Mouse (Mus musculus) midbrain, embryonic 10.5 days (tissue): ENCODE results near the gene Alkbh5. TPM values are rescaled to one million over a fixed set of nuclear protein-coding genes. Genes with fewer than 3 reads are reported as not detected.
"Not testable (repeated sequence)": the region's sequence is repeated elsewhere in the genome, so short reads cannot be mapped to it uniquely, and the experiment has no call there.

Experiments used
- DNase-seq: peaks from one replicate; pipeline ENCODE4 v3.0.0-alpha.2; 2017; ENCODE audit warnings: low spot score
- H3K27ac ChIP-seq: fragments of 300-500 bp; sonication (generic); replicated peaks from 2 replicates; pipeline ENCODE4 v1.5.1; 2016; ENCODE audit warnings: mild to moderate bottlenecking
- H3K27me3 ChIP-seq: fragments of 300-500 bp; sonication (generic); 2 replicates; pipeline ENCODE4 v1.6.1; 2016; ENCODE audit warnings: low read depth, mild to moderate bottlenecking; ENCODE audit not compliant: poor library complexity, severe bottlenecking
- H3K36me3 ChIP-seq: fragments of 300-500 bp; sonication (generic); 2 replicates; pipeline ENCODE4 v1.6.1; 2016; ENCODE audit warnings: mild to moderate bottlenecking, moderate library complexity
- H3K4me1 ChIP-seq: fragments of 300-500 bp; sonication (generic); 2 replicates; pipeline ENCODE4 v1.6.1; 2016
- H3K4me3 ChIP-seq: fragments of 300-500 bp; sonication (generic); 2 replicates; pipeline ENCODE4 v1.5.1; 2016; ENCODE audit warnings: mild to moderate bottlenecking, moderate library complexity
- H3K9me3 ChIP-seq: fragments of 300-500 bp; sonication (generic); replicated peaks from 2 replicates; pipeline ENCODE4 v1.6.1; 2016; ENCODE audit warnings: mild to moderate bottlenecking
- WGBS: fragments of 180-500 bp; shearing (Covaris S2); methylation state at CpG from one replicate; pipeline ENCODE4 v1.1.7; 2016; 5-methylcytosine and 5-hydroxymethylcytosine counted together
- polyA plus RNA-seq: library from polyadenylated mRNA; unstranded; fragments of >200 nt; fragmentation: Nextera tagmentation; extraction: Ambion mirVana; gene quantifications from 2 replicates; pipeline ENCODE4 v1.2.1, GENCODE M21; 2016

The Alkbh5 gene
- polyA plus RNA-seq, 1 experiment from 2014 or later: 34.4 TPM

DNA sequence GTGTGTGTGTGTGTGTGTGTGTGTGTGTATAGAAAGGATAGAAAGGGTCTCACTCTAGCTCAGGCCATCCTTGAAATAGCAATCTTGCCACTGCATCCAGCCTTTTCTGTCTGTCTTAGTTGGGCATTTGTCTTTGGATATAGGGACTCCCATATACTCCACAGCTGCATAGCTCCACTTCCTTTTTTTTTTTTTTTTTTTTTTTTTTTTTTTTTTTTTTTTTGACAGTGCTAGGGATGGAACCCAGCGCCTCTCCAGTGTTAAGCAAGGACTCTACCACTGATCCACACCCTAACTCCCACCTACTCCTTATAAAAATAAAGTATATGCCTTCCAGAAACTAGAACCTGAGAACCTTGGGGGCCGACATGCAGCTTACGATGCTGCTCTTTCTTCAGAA lies 21.5 kb downstream of the Alkbh5 start:
- 90% methylated on average over 3 of the region's 3 CpGs for WGBS
- Histone ChIP-seq H3K36me3 (peaks cover 67% of the 10 kb centered on the region), H3K27ac (no peak overlapping the region)

DNA sequence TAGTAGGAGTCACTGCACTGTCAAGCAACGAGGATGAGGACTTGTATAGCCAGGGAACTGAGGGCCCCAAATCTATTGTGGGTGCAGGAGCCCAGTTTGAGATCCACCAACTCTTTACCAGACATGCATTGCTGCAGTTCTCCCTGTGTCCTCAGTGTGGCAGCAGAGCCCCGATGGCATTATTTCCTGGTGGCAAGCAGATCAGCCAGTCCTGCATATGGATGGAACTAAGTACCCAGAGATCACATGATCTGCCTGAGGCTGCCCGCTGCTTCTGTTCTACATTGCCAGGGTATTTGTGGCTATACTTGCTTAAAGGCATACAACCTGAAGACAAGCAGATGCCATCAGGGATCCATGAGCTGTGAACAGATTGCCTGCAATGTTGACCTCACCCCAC lies 23.2 kb downstream of the Alkbh5 start:
- 16% methylated on average over 3 of the region's 3 CpGs for WGBS
- H3K9me3 ChIP-seq: no peaks in the 10 kb centered on the region
- no peaks in the 10 kb centered on the region for H3K27me3 ChIP-seq
- H3K36me3 ChIP-seq: peaks cover 51% of the 10 kb centered on the region
- no peak overlapping the region for H3K4me3 ChIP-seq
- H3K27ac ChIP-seq: no peak overlapping the region
- peak; percentile 68 for DNase-seq
- no peaks in the 10 kb centered on the region for H3K4me1 ChIP-seq

More for the DNA sequence above, 21.5 kb downstream of the Alkbh5 start:
- Histone ChIP-seq H3K4me1 (no peaks in the 10 kb centered on the region), H3K9me3 (no peaks in the 10 kb centered on the region), H3K4me3 (no peak overlapping the region), H3K27me3 (no peaks in the 10 kb centered on the region)
- DNase-seq: no peak

DNA sequence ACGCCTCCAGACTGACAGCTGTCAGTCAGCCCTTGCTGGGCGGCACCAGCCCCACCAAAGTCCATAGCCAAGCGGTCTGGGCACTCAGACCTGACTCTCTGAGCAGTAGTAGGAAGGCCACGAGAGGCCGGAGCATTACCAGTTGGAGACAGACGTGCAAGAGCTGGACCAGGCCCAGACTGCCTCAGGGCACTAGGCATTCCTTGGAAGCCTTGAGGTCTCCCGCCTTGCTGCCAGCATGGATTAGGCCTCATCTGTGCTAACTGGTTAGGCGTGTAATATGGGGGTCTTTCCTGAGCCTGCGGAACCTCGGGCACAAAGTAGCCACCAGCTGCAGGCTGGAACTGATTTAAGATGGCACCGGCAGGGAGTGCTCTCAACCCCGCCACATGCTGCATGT lies 37.8 kb downstream of the Alkbh5 start:
- not testable (repeated sequence) for H3K9me3 ChIP-seq, H3K27me3 ChIP-seq, H3K4me3 ChIP-seq, DNase-seq, H3K27ac ChIP-seq, H3K36me3 ChIP-seq, H3K4me1 ChIP-seq
- 82% methylated on average over 12 of the region's 12 CpGs for WGBS

Other genes with a start within 250 kb of the Alkbh5 start
- 17.6 and 26.2 TPM in 2 replicates for gene Tom1l2, start 183.5 kb upstream of the Alkbh5 start, polyA plus RNA-seq
- 1.7 and 1.8 TPM in 2 replicates for gene Drc3, start 183.1 kb upstream of the Alkbh5 start, polyA plus RNA-seq
- 31.7 and 32.5 TPM in 2 replicates for gene Gid4, start 119.2 kb upstream of the Alkbh5 start, polyA plus RNA-seq
- 51.8 and 52.1 TPM in 2 replicates for gene Atpaf2, start 117.9 kb upstream of the Alkbh5 start, polyA plus RNA-seq
- 129 and 131 TPM in 2 replicates for gene Drg2, start 81.8 kb upstream of the Alkbh5 start, polyA plus RNA-seq
- gene Myo15, start 67.0 kb upstream of the Alkbh5 start, polyA plus RNA-seq: 0.04 and 0.05 TPM in 2 replicates
- 147 and 158 TPM in 2 replicates for gene Llgl1, start 163.3 kb downstream of the Alkbh5 start, polyA plus RNA-seq
- gene Flii, start 190.9 kb downstream of the Alkbh5 start, polyA plus RNA-seq: 74.8 and 82.6 TPM in 2 replicates
- gene Mief2, start 192.0 kb downstream of the Alkbh5 start, polyA plus RNA-seq: 14.6 and 15.6 TPM in 2 replicates
- gene Top3a, start 241.0 kb downstream of the Alkbh5 start, polyA plus RNA-seq: 23.2 and 23.9 TPM in 2 replicates
- 7.8 and 8.8 TPM in 2 replicates for gene Smcr8, start 241.1 kb downstream of the Alkbh5 start, polyA plus RNA-seq